In genomic region chr6:39445801-39446572, GRCm38 (mm10) we compare ENCODE assay signal across 10 mouse cellular contexts. TPM values are rescaled to one million over a fixed set of nuclear protein-coding genes. Genes with fewer than 3 reads are reported as not detected.
A peak's percentile ranks its signal among the peaks of the same experiment; 100 is the strongest.
DNase-seq lines count a peak whose midpoint lies in the region; ATAC-seq lines count a peak whose summit lies in the region.
"Had no signal": no experiment of that assay in that cellular context is flagged by ENCODE, and none has a peak within 500 bp of the region (broad histone marks: within the 10 kb centered on the region; RNA-seq: fewer than 3 reads in every experiment).

No protein-coding gene starts in this region.

- H3K9me3 ChIP-seq in heart, embryonic 15.5 days (replicated peaks): no peaks in the 10 kb centered on the region

- H3K9ac ChIP-seq in heart, embryonic 15.5 days: no peak overlapping the region

- no peaks in the 10 kb centered on the region for H3K36me3 ChIP-seq in heart, embryonic 15.5 days

- no peak for DNase-seq in heart, adult 11 months
- DNase-seq in ES-CJ7 (ENCODE audit: low read depth, low spot score): peak; percentile 99
- DNase-seq in left cerebral cortex, adult 18-20 months (ENCODE audit: low spot score in 2 of 2): no peak
- DNase-seq in layer of hippocampus, adult 8-10 months (ENCODE audit: low spot score in 2 of 2): no peak
- DNase-seq: gastrocnemius, postnatal 10 days had no signal

- WGBS in heart, embryonic 15.5 days: 17% methylated on average over 19 of the region's 19 CpGs

- peak overlapping the region; percentile 17 for H3K4me3 ChIP-seq in heart, embryonic 15.5 days
- H3K4me3 ChIP-seq: myocyte had no signal

- H3K4me2 ChIP-seq in heart, embryonic 15.5 days: peak overlapping the region; percentile 39; the same call in 1 of the 2 replicates

- no peaks in the 10 kb centered on the region for H3K27me3 ChIP-seq in heart, embryonic 15.5 days

- no peak for ATAC-seq in heart, embryonic 15.5 days (replicated peaks; ENCODE audit: insufficient number of reproducible peaks, insufficient read depth, low FRiP score, low read depth)
- 0 out of 2 replicates have a peak, but pooled peaks have one; percentile 47 for ATAC-seq in erythroblast, adult 5-6 weeks (replicated peaks; ENCODE audit: low FRiP score, poor library complexity, severe bottlenecking)
- ATAC-seq in megakaryocyte progenitor cell, adult 5-6 weeks (replicated peaks; ENCODE audit: poor library complexity): 0 out of 2 replicates have a peak, but pooled peaks have one; percentile 31
- no peak for ATAC-seq in inflammation-experienced regulatory T-cells, adult 6 months

- 0 out of 2 replicates have a peak, but pooled peaks cover 3% of the 10 kb centered on the region for H3K4me1 ChIP-seq in heart, embryonic 15.5 days (replicated peaks)

- no peak overlapping the region for H3K27ac ChIP-seq in heart, embryonic 15.5 days

RNA-seq across cellular contexts. Expression of gene Mkrn1, which starts 25.7 kb away (rescaled TPM):
- polyA plus RNA-seq in heart, embryonic 15.5 days (2015; fragmentation: Nextera tagmentation; extraction: Ambion mirVana): 126 and 128 TPM in 2 replicates
- 1,353 and 1,373 TPM in 2 replicates for total RNA-seq in erythroblast, adult 5-6 weeks (2015; ENCODE audit: low replicate concordance)
- 1,538 and 2,743 TPM in 2 replicates for total RNA-seq in erythroblast, adult 5-6 weeks (2017; ENCODE audit: low replicate concordance)
- total RNA-seq in megakaryocyte progenitor cell, adult 5-6 weeks (2015): 43.6 and 49.2 TPM in 2 replicates
- 31.7 and 34.4 TPM in 2 replicates for total RNA-seq in megakaryocyte progenitor cell, adult 5-6 weeks (2017)
- polyA plus RNA-seq in inflammation-experienced regulatory T-cells, adult 6 months (2017; shearing (Covaris generic)): 10 to 100 TPM; 57.0 to 70.0 (median 62.5) TPM
- total RNA-seq in left cerebral cortex, adult 18-20 months (2021): 100 to 1,000 TPM; 130 to 131 TPM
- 100 to 1,000 TPM; 106 to 118 (median 114) TPM for total RNA-seq in layer of hippocampus, adult 8-10 months (2022)

Comparison
In these comparisons a context has a peak if more than half of its experiments do, and no peak if none do; other contexts are left out.
1. ATAC-seq: peak in erythroblast, adult 5-6 weeks (single experiment) and megakaryocyte progenitor cell, adult 5-6 weeks (single experiment); none in heart, embryonic 15.5 days (single experiment) and inflammation-experienced regulatory T-cells, adult 6 months (single experiment).
2. RNA of gene Mkrn1, which starts 25.7 kb away (total RNA-seq): 1,353 to 2,743 TPM in erythroblast, adult 5-6 weeks; 130 to 131 TPM in left cerebral cortex, adult 18-20 months, 106 to 118 TPM in layer of hippocampus, adult 8-10 months and 31.7 to 49.2 TPM in megakaryocyte progenitor cell, adult 5-6 weeks; every median in the first group is over 10 times any median in the second.